Mouse (Mus musculus): Measurements from ENCODE around the gene Pms2.

DNA sequence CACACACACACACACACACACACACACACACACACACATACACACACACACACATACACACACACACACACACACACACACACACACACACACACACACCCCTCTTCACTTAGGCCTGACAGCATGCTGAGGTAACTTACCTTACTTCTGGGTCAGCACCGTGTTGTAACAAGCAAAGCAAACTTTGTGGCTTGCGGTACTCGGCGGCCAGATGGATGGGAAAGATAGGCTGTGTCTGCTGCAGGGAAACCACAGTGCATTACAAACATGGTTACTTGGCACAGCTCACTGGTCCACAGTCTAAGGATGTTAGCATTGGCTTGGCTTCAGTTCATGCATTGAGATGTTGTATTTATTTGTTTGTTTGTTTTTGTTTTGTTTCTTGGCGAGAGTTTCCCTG lies 16.4 kb upstream of the Pms2 start:
- TF ChIP-seq EP300 (optimal IDR thresholded peaks at IDR 0.05) (no peak), CTCF (IDR thresholded peaks at IDR 0.05; ENCODE audit: low read depth) (no peak)

Measured in stomach, postnatal 0 days (tissue).